Mouse (Mus musculus) E14TG2a.4 (cell line): ENCODE data around the gene Ubap2l.

Source experiments
- H3K27me3 ChIP-seq: 2 replicates; pipeline ENCODE4 v1.6.1; 2014; ENCODE audit warnings: low read length, control low read depth; ENCODE audit not compliant: insufficient read depth
- H3K36me3 ChIP-seq: 2 replicates; pipeline ENCODE4 v1.6.1; 2014; ENCODE audit warnings: low read length, control low read depth; ENCODE audit not compliant: insufficient read depth
- H3K4me1 ChIP-seq: replicated peaks from 2 replicates; pipeline ENCODE4 v1.6.1; 2014; ENCODE audit warnings: low read depth, low read length, control low read depth
- H3K4me3 ChIP-seq: replicated peaks from 2 replicates; pipeline ENCODE4 v1.5.1; 2014; ENCODE audit warnings: mild to moderate bottlenecking, low read length
- H3K9me3 ChIP-seq: 2 replicates; pipeline ENCODE4 v1.6.1; 2014; ENCODE audit warnings: low read length, control low read depth
- CTCF ChIP-seq: conservative IDR thresholded peaks from 2 replicates; pipeline ENCODE4 v1.5.1; 2014; ENCODE audit warnings: low read length
- NANOG ChIP-seq: IDR thresholded peaks from 2 replicates; pipeline ENCODE4 v1.6.1; 2014; ENCODE audit warnings: borderline replicate concordance, low read length, mixed read lengths
- POU5F1 ChIP-seq: IDR thresholded peaks from 2 replicates; pipeline ENCODE4 v1.6.1; 2014; ENCODE audit warnings: low read length, borderline replicate concordance

Gene Ubap2l

DNA sequence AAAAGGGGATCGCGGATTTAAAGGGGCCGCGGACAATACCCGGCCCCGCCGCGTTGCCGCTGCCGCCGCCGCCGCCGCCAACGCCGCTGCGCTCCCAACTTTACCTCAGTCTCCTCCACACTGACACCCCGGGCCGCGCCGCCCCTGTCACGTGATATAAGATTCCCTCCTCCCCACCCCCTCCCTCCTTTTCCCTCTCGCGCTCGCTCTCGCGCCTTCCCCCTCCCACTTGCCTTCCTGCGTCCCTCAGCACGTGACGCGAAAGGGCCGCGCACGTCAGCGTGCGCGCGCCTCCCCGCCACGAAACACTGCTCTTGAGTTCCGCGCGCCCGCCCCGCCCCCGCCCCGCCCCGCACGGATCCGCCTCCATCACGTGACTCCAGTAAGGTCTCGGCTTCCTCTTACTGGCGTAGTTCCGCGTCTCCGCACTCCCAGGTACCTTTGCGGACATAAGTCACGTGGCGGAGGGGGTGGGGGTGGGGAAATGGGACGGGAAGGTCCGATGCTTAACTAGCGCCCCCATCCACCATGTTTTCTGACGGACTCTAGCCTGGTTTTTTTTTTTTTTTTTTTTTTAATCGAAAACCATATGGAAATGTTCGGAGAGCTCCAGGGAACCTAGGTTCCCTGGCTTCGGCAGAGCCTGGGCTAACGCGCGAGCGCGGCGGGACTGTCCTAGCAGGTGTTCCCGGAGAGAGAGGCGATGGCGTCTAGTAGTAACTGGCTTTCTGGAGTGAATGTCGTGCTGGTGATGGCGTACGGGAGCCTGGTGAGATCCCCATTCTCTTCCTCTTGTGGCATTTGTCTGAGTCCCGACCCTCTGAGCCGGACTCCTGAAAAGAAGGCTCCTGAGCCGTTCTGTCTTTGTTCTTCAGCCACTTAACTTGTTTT, at the start of gene Ubap2l:
Gene Ubap2l, minus strand, starts transcription at position 278 of the 891 bp plus-strand sequence.
- Histone ChIP-seq H3K9me3 (no peaks in the 10 kb centered on the region), H3K4me3 (peak within 1 kb of the TSS; percentile 96), H3K27me3 (no peaks in the 10 kb centered on the region), H3K4me1 (peaks cover 36% of the 10 kb centered on the region), H3K36me3 (peaks cover 51% of the 10 kb centered on the region)
- no peak for TF ChIP-seq NANOG
- TF ChIP-seq POU5F1 = no peak
- no peak for TF ChIP-seq CTCF

DNA sequence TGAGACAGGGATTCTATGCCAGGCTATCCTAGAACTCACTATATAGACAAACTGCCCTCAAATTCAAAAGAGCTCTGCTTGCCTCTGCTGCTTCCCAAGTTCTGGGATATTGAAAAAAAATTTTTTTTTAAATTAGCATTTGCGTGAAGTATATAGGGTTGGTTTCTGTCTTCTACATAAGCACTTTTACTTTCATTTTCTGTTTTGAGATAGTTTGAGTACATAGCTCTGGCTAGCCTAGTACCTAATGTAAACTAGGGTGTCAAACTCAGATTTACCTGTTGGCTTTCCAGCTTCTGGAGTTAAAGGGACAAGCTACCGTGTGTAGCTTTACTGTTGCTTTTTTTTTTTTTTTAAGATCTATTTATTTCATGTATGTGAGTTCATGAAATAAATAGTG, 49.2 kb upstream of the Ubap2l start:
- Histone ChIP-seq H3K4me3 (no peak overlapping the region), H3K27me3 (no peaks in the 10 kb centered on the region), H3K9me3 (no peaks in the 10 kb centered on the region), H3K4me1 (peaks cover 69% of the 10 kb centered on the region), H3K36me3 (peaks cover 60% of the 10 kb centered on the region)
- TF ChIP-seq POU5F1 (no peak), CTCF (no peak), NANOG (no peak)

DNA sequence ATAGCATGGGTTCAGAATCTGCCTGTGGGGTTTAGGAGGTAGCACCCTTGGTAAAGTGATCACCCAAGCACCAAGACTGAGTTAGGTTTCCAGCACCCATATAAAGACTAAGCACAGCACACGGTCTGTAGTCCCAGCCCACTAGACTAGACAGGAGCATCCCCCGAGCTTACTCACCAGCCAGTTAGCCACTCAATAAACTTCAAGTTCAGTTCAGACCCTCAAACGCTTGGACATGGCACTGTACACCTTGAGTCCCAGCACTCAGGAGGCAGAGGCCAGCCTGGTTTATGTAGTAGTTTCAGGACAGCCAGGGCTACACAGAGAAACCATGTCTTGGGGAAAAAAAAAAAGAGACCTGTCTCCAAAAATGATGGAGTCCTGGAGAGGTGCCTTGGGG, 48.6 kb upstream of the Ubap2l start:
- H3K4me1 ChIP-seq = peaks cover 73% of the 10 kb centered on the region
- H3K4me3 ChIP-seq = no peak overlapping the region
- no peaks in the 10 kb centered on the region for H3K9me3 ChIP-seq
- TF ChIP-seq CTCF (no peak), POU5F1 (no peak), NANOG (no peak)
- H3K27me3 ChIP-seq = no peaks in the 10 kb centered on the region
- H3K36me3 ChIP-seq = peaks cover 66% of the 10 kb centered on the region

DNA sequence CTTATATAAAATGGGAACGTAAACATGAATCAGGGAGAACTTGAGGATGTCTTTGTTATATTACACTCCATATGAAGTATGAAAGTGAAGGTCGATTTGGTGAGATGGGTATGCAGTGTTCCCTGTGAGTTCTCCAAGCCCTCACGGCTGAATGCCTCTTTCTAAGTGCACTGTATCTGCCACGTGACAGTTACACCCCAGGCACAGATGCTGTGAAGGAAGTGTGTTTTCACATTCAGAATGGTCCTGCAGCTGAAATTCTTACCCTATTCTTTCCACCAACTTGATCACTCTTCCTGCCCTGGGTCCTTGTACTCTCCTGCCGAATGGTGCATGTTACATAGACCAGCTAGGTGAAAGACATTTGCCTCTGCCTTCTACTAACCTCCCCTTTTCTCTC, 45.5 kb upstream of the Ubap2l start:
- Histone ChIP-seq H3K4me1 (peaks cover 83% of the 10 kb centered on the region), H3K36me3 (peaks cover 95% of the 10 kb centered on the region), H3K4me3 (0 out of 2 replicates have a peak overlapping the region, but pooled peaks have one; percentile 14), H3K9me3 (no peaks in the 10 kb centered on the region), H3K27me3 (no peaks in the 10 kb centered on the region)
- TF ChIP-seq CTCF (no peak), POU5F1 (no peak), NANOG (no peak)

- no peak for TF ChIP-seq CTCF
- no peak for TF ChIP-seq POU5F1
- no peak for TF ChIP-seq NANOG
- peaks cover 100% of the 10 kb centered on the region for H3K36me3 ChIP-seq
- no peaks in the 10 kb centered on the region for H3K9me3 ChIP-seq
- H3K4me3 ChIP-seq = no peak overlapping the region
- H3K27me3 ChIP-seq = no peaks in the 10 kb centered on the region
- H3K4me1 ChIP-seq = peaks cover 89% of the 10 kb centered on the region
These were observed 42.0 kb upstream of the Ubap2l start for GRCm38 (mm10) chr3:90094453-90094852.

GRCm38 (mm10) chr3:90090892-90091291, 38.5 kb upstream of the Ubap2l start:
- no peak for TF ChIP-seq NANOG
- no peak for TF ChIP-seq POU5F1
- no peak for TF ChIP-seq CTCF
- no peaks in the 10 kb centered on the region for H3K9me3 ChIP-seq
- H3K4me1 ChIP-seq = peaks cover 95% of the 10 kb centered on the region
- no peak overlapping the region for H3K4me3 ChIP-seq
- H3K36me3 ChIP-seq = peaks cover 100% of the 10 kb centered on the region
- no peaks in the 10 kb centered on the region for H3K27me3 ChIP-seq

GRCm38 (mm10) chr3:90088617-90089016, 36.2 kb upstream of the Ubap2l start:
- H3K9me3 ChIP-seq = no peaks in the 10 kb centered on the region
- H3K4me1 ChIP-seq = peaks cover 97% of the 10 kb centered on the region
- no peaks in the 10 kb centered on the region for H3K27me3 ChIP-seq
- TF ChIP-seq POU5F1 (no peak), NANOG (no peak), CTCF (no peak)
- H3K4me3 ChIP-seq = no peak overlapping the region
- peaks cover 100% of the 10 kb centered on the region for H3K36me3 ChIP-seq

- H3K4me3 ChIP-seq = peak overlapping the region; percentile 96; the same call in 1 of the 2 replicates
- peaks cover 99% of the 10 kb centered on the region for H3K36me3 ChIP-seq
- H3K4me1 ChIP-seq = peaks cover 99% of the 10 kb centered on the region
- no peaks in the 10 kb centered on the region for H3K27me3 ChIP-seq
- no peaks in the 10 kb centered on the region for H3K9me3 ChIP-seq
- TF ChIP-seq POU5F1 (no peak), CTCF (no peak), NANOG (no peak)
These were observed 33.6 kb upstream of the Ubap2l start for GRCm38 (mm10) chr3:90086068-90086467.

DNA sequence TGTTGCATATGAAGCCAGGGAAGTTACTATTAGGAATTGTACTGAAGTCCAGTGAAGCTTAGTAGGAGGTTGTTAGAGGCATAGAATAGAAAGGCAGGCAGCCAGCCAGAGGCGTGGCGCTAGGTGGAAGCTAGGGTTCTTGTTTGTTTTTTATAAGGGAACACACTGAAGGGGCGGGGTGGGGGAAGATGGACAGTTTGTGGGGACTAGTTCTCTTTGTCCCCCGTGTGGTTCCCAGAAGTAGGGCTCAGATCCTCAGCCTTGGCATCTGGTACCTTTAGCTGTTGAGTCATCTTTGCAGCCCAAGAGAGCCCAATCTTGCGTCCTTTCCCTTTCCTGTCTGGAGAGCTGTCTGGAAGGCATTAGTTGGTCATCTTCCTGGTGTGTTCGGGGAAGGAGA, 32.9 kb upstream of the Ubap2l start:
- TF ChIP-seq CTCF = no peak
- TF ChIP-seq NANOG = no peak
- no peak for TF ChIP-seq POU5F1

More for the DNA sequence above, 32.9 kb upstream of the Ubap2l start:
- H3K27me3 ChIP-seq = no peaks in the 10 kb centered on the region
- peak overlapping the region; percentile 96; the same call in 1 of the 2 replicates for H3K4me3 ChIP-seq
- peaks cover 93% of the 10 kb centered on the region for H3K4me1 ChIP-seq
- H3K9me3 ChIP-seq = no peaks in the 10 kb centered on the region
- H3K36me3 ChIP-seq = peaks cover 92% of the 10 kb centered on the region
